Mouse (Mus musculus) v-Abl transformed pro-B cells (cell line): ENCODE measurements around the gene Celf1.

Experiments
- in situ Hi-C, 2 experiments: fragments of 400-800 bp; cut with MboI; formaldehyde crosslinking; loops; one replicate each; pipeline ENCODE4 v1.15.1; 2025; ENCODE audit not compliant: unreplicated experiment in 2 of 2

Celf1 gene

GRCm38 (mm10) chr2:90938362-90938761 is 1.8 kb upstream of the Celf1 start:
- in situ Hi-C loops = no loop called here

- in situ Hi-C loops = no loop called here
Measured at GRCm38 (mm10) chr2:90939750-90940149, 432 bp upstream of the Celf1 start.

- in situ Hi-C loops = no loop called here
Measured at GRCm38 (mm10) chr2:90941744-90942143, 1.6 kb downstream of the Celf1 start.

GRCm38 (mm10) chr2:90950149-90950548 is 10.0 kb downstream of the Celf1 start:
- in situ Hi-C loops = no loop called here

GRCm38 (mm10) chr2:90950582-90951194 is 10.5 kb downstream of the Celf1 start:
- in situ Hi-C loops = no loop called here

GRCm38 (mm10) chr2:90953461-90953860 is 13.3 kb downstream of the Celf1 start:
- in situ Hi-C loops = no loop called here

GRCm38 (mm10) chr2:90956053-90956452 is 15.9 kb downstream of the Celf1 start:
- in situ Hi-C loops = no loop called here

GRCm38 (mm10) chr2:90958856-90959255 is 18.7 kb downstream of the Celf1 start:
- in situ Hi-C loops = no loop called here

- in situ Hi-C loops = no loop called here
Measured at GRCm38 (mm10) chr2:90960012-90960411, 19.8 kb downstream of the Celf1 start.

GRCm38 (mm10) chr2:90963304-90963703 is 23.1 kb downstream of the Celf1 start:
- in situ Hi-C loops = no loop called here

- in situ Hi-C loops = no loop called here
Measured at GRCm38 (mm10) chr2:90964811-90965465, 24.8 kb downstream of the Celf1 start.

- in situ Hi-C loops = no loop called here
Measured at GRCm38 (mm10) chr2:90965466-90966080, 25.4 kb downstream of the Celf1 start.

GRCm38 (mm10) chr2:90970606-90971005 is 30.4 kb downstream of the Celf1 start:
- in situ Hi-C loops = no loop called here

GRCm38 (mm10) chr2:90974101-90974500 is 33.9 kb downstream of the Celf1 start:
- in situ Hi-C loops = no loop called here

GRCm38 (mm10) chr2:90975181-90975835 is 35.1 kb downstream of the Celf1 start:
- in situ Hi-C loops = no loop called here

GRCm38 (mm10) chr2:90976590-90976989 is 36.4 kb downstream of the Celf1 start:
- in situ Hi-C loops = no loop called here

- in situ Hi-C loops = no loop called here
Measured at GRCm38 (mm10) chr2:90977291-90977690, 37.1 kb downstream of the Celf1 start.

- in situ Hi-C loops = no loop called here
Measured at GRCm38 (mm10) chr2:90986055-90986454, 45.9 kb downstream of the Celf1 start.

GRCm38 (mm10) chr2:91008536-91008935 is 68.4 kb downstream of the Celf1 start:
- in situ Hi-C loops = no loop called here

GRCm38 (mm10) chr2:91013881-91014280 is 73.7 kb downstream of the Celf1 start:
- in situ Hi-C loops = no loop called here

- in situ Hi-C loops = no loop called here
Measured at GRCm38 (mm10) chr2:91015386-91015785, 75.2 kb downstream of the Celf1 start.
